Mouse (Mus musculus) liver, postnatal 0 days (tissue): ENCODE data around the gene Mrps22.
A peak's percentile ranks its signal among the peaks of the same experiment; 100 is the strongest.

ENCODE experiments used
- CTCF ChIP-seq: sonication (generic); IDR thresholded peaks from 2 replicates; pipeline ENCODE4 v1.5.1; 2016; ENCODE audit warnings: antibody characterized with exemption, low read depth
- EP300 ChIP-seq: IDR thresholded peaks from 2 replicates; pipeline ENCODE4 v1.6.1; 2016; ENCODE audit warnings: antibody characterized with exemption, low read depth, mild to moderate bottlenecking

- TF ChIP-seq CTCF (peak; percentile 60), EP300 (no peak)
These were observed 27.0 kb upstream of the Mrps22 start for GRCm38 (mm10) chr9:98628480-98628879.
